Mouse (Mus musculus) testis, adult 2 months (tissue): Measurements from ENCODE around the gene Ptprd.

Experiments
- CTCF ChIP-seq: fragments of 200-500 bp; IDR thresholded peaks from 2 replicates; pipeline ENCODE4 v1.5.1; 2012; ENCODE audit warnings: low read depth, mild to moderate bottlenecking, inconsistent platforms, low read length, moderate library complexity; ENCODE audit not compliant: control insufficient read depth, insufficient read depth, insufficient replicate concordance
- POLR2A ChIP-seq: fragments of 200-500 bp; IDR thresholded peaks from 2 replicates; pipeline ENCODE4 v1.6.1; 2012; ENCODE audit warnings: low read depth, mild to moderate bottlenecking, inconsistent platforms, low read length, moderate library complexity; ENCODE audit not compliant: control insufficient read depth

DNA sequence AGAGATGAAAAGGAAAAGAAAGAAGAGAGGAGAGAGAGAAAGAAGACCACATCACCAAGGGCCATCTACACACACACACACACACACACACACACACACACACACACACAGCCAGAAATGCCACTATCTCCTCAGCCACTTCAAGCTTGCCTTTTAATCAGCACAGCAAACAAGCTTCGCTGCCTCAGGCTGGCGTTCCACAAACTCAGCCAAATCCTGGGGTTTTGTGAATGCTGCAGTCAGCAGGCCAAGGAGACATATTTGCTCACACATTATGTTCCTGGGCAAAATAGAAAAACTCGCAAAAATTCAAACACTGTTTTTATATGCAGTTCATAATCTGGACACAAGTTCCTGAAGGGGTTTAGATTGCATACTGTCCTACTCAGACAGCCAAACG lies 1845.9 kb downstream of the Ptprd start:
- TF ChIP-seq CTCF (no peak), POLR2A (no peak)
